14 mouse cellular contexts compared by ENCODE assay signal in genomic region chr3:27472846-27473245, GRCm38 (mm10).
DNase-seq lines count a peak whose midpoint lies in the region; ATAC-seq and TF ChIP-seq lines count a peak whose summit lies in the region.
"Had no signal": no experiment of that assay in that cellular context is flagged by ENCODE, and none has a peak within 500 bp of the region (broad histone marks: within the 10 kb centered on the region; RNA-seq: fewer than 3 reads in every experiment).

No protein-coding gene starts in this region.

- H3K4me1 ChIP-seq in liver, adult 2 months (ENCODE audit: control insufficient read depth, insufficient read depth, low read length): peaks cover 9% of the 10 kb centered on the region; the same call in 1 of the 2 replicates
- H3K4me1 ChIP-seq in liver, embryonic 12.5 days: no peaks in the 10 kb centered on the region
- H3K4me1 ChIP-seq: hindbrain, embryonic 10.5 days; intestine, embryonic 15.5 days; midbrain, embryonic 13.5 days had no signal

- no peak for DNase-seq in gastrocnemius, adult 2 months
- no peak for DNase-seq in gastrocnemius, postnatal 14 days
- DNase-seq in liver, adult 2 months (ENCODE audit: extremely low read depth, low read depth, low spot score): no peak
- DNase-seq in 416B (ENCODE audit: low read depth) (peak; percentile 19), R1 (ENCODE audit: low read depth, low spot score) (peak; percentile 41)
- no peak for DNase-seq in retina, postnatal 1 day
- DNase-seq in urinary bladder, postnatal 25 days (ENCODE audit: low spot score): no peak
- DNase-seq: cerebellum, adult 9-10 months; lung, postnatal 14 days; thymus, adult 18-20 months had no signal

- H3K9me3 ChIP-seq in liver, embryonic 12.5 days (replicated peaks): no peaks in the 10 kb centered on the region
- H3K9me3 ChIP-seq: intestine, embryonic 15.5 days; midbrain, embryonic 13.5 days had no signal

- WGBS in liver, adult 2 months: 98% methylated on average over 3 of the region's 3 CpGs
- WGBS in liver, embryonic 12.5 days (ENCODE audit: insufficient replicate concordance): 75% methylated on average over 3 of the region's 3 CpGs

- no peak overlapping the region for H3K27ac ChIP-seq in gastrocnemius, adult 2 months
- H3K27ac ChIP-seq in liver, adult 2 months (replicated peaks; ENCODE audit: insufficient read depth, low read depth, low read length): no peak overlapping the region
- no peak overlapping the region for H3K27ac ChIP-seq in liver, embryonic 12.5 days
- H3K27ac ChIP-seq: hindbrain, embryonic 10.5 days; intestine, embryonic 15.5 days; midbrain, embryonic 13.5 days had no signal

- peaks cover 3% of the 10 kb centered on the region; the same call in 1 of the 2 replicates for H3K36me3 ChIP-seq in liver, adult 2 months (ENCODE audit: control insufficient read depth, insufficient read depth, low read length)
- peaks cover 36% of the 10 kb centered on the region for H3K36me3 ChIP-seq in liver, embryonic 12.5 days

- no peak for ATAC-seq in liver, embryonic 12.5 days
- ATAC-seq: intestine, embryonic 15.5 days; midbrain, embryonic 13.5 days had no signal

- no peaks in the 10 kb centered on the region; the same call in 1 of the 2 replicates for H3K79me2 ChIP-seq in liver, adult 2 months (ENCODE audit: control insufficient read depth, insufficient read depth, low read length)

- no peaks in the 10 kb centered on the region for H3K27me3 ChIP-seq in liver, adult 2 months (ENCODE audit: control insufficient read depth, insufficient read depth, low read length)
- H3K27me3 ChIP-seq in liver, embryonic 12.5 days (replicated peaks): no peaks in the 10 kb centered on the region
- H3K27me3 ChIP-seq: intestine, embryonic 15.5 days; midbrain, embryonic 13.5 days had no signal

- TF ChIP-seq POLR2A in liver, adult 2 months (IDR thresholded peaks at IDR 0.05; ENCODE audit: extremely low read depth, insufficient read depth, low read length): no peak

- intact Hi-C loops in gastrocnemius, adult 2 months (cut with DNase I): no loop called here
- intact Hi-C loops in gastrocnemius, postnatal 14 days (cut with DNase I; ENCODE audit: low total_unique reads): no loop called here

- no peak overlapping the region for H3K4me2 ChIP-seq in liver, embryonic 12.5 days
- H3K4me2 ChIP-seq: intestine, embryonic 15.5 days; midbrain, embryonic 13.5 days had no signal

- H3K4me3 ChIP-seq in gastrocnemius, adult 2 months: no peak overlapping the region
- H3K4me3 ChIP-seq in liver, adult 2 months (ENCODE audit: insufficient read depth, low read depth, low read length): no peak overlapping the region
- no peak overlapping the region for H3K4me3 ChIP-seq in liver, embryonic 12.5 days
- H3K4me3 ChIP-seq: hindbrain, embryonic 10.5 days; intestine, embryonic 15.5 days; midbrain, embryonic 13.5 days had no signal

- TF ChIP-seq CTCF in gastrocnemius, adult 2 months (IDR thresholded peaks at IDR 0.05): peak; percentile 55
- TF ChIP-seq CTCF in liver, adult 2 months (IDR thresholded peaks at IDR 0.05; ENCODE audit: low read depth, low read length): peak; percentile 44; the same call in 1 of the 2 replicates

- no peak overlapping the region for H3K9ac ChIP-seq in liver, adult 2 months (ENCODE audit: low read depth, low read length)
- H3K9ac ChIP-seq in liver, embryonic 12.5 days: no peak overlapping the region
- H3K9ac ChIP-seq: intestine, embryonic 15.5 days; midbrain, embryonic 13.5 days had no signal

Comparison
In these comparisons a context has a peak if more than half of its experiments do, and no peak if none do; other contexts are left out.
1. DNase-seq: peak in 416B (single experiment) and R1 (single experiment); none in gastrocnemius, adult 2 months (single experiment), gastrocnemius, postnatal 14 days (single experiment), liver, adult 2 months (single experiment), retina, postnatal 1 day (single experiment) and urinary bladder, postnatal 25 days (single experiment).